Mouse (Mus musculus) liver, embryonic 14.5 days (tissue): ENCODE data around the gene Srrm1.

Source experiments
- CTCF ChIP-seq: IDR thresholded peaks from 2 replicates; pipeline ENCODE4 v1.5.1; 2016; ENCODE audit warnings: antibody characterized with exemption, low read depth, control low read depth
- EP300 ChIP-seq: IDR thresholded peaks from 2 replicates; pipeline ENCODE4 v1.6.1; 2016; ENCODE audit warnings: antibody characterized with exemption, low read depth

DNA sequence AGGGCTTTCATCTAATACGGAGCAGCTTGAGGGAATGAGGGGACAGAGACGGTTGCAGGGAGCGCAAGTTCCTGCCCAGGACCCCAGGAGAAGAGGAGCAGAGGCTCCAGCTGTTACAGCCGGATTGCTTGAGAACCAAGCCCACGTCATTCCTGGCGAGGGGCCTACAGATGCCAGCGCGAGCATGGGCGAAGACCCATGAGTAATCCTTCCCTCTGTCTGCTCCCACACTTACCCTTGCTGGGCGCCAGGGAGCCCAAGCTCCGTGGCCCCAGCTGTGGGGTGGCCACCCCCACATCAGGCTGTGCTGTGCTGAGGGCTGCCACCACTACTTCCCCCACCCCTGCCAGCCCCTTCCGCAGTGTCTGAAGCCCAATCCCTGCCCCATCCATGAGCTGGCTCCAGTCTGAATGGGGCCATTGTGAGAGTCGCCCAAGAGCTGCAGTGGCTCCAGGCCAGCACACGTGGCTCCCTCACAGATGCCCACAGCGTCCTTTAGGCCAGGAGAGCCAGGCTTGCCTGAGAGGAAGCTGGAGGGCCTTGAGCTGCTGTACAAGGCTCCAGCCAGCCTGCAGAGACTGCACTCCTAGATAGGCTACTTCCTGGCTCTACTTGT, 55.1 kb downstream of the Srrm1 start:
- TF ChIP-seq EP300, result no peak
- no peak for TF ChIP-seq CTCF
